Mouse (Mus musculus): ENCODE measurements around the gene Olfr895.

Gene Olfr895

DNA sequence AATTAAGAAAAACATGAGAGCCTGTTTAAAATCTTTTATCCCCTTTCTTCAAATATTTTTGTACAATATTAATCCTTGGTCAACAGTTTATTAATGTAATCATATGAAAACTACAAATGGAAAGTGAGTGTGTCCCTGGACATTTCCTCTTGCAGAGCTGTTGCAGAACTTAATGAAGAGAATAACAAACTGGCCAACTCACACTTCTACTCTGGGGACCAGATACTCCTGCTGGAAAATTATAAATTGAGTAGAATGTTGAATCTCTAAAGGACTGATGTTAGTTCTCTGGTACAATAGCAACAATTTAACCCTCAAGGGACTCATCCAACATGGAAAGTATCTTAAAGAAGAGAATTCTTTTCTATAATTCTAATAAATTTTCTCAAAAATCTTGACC is at the start of gene Olfr895:
TSS of gene Olfr895 (plus strand) at position 301 of the 400 bp plus-strand sequence.
- no peak for DNase-seq (ENCODE audit: low read depth, low spot score)

DNA sequence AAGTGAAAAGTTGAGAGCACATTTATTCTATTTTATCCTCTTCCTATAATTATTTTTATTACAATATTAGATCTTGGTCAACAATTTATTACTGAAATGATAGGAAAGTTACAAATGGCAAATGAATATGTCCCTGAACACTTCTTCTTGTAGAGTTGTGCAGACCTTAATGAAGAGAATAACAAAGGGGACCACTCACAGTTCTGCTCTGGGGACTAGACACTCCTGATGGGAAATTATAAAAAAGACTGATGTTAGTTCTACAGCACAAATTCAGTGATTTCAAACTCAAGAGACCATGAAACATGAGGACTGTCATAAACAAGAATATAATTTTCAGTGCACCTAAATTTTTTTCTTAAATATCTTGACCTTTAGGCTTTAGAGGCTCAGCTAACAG is 15.2 kb upstream of the Olfr895 start, which contains the start of gene Olfr143:
TSS of gene Olfr143 (plus strand) at position 301 of the 400 bp plus-strand sequence.
- DNase-seq (ENCODE audit: low read depth, low spot score): no peak

DNA sequence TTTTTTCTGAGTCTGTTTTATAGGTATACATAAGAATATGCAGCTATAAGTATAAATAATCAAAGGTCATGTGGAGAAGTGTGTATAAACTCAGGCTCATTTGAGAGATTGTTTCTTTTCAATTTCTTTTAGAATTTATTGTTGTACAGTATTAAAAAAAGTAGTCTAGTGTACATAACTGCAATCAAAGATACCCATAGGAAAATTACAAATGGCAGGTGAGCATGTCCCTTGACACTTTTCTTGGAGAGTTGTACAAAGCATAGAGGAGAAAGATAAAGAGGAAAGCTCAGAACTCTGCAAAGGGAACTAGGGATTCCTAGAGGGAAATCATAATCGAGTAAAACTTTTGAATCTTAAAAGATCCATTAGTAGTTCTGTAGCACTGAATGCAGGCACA is 23.2 kb downstream of the Olfr895 start, which contains the start of gene Olfr896-ps1:
TSS of gene Olfr896-ps1 (plus strand) at position 301 of the 400 bp plus-strand sequence.
- no peak for DNase-seq (ENCODE audit: low read depth, low spot score)
